Mouse (Mus musculus) lung, adult 2 months (tissue): ENCODE results near the gene Igdcc4. TPM values are rescaled to one million over a fixed set of nuclear protein-coding genes. Genes with fewer than 3 reads are reported as not detected.
"Not testable (repeated sequence)": the region's sequence is repeated elsewhere in the genome, so short reads cannot be mapped to it uniquely, and the experiment has no call there.

Source experiments
- DNase-seq: peaks from one replicate; pipeline ENCODE4 v3.0.0; 2022
- H3K4me1 ChIP-seq: fragments of 200-500 bp; 2 replicates; pipeline ENCODE4 v1.6.1; 2011; ENCODE audit warnings: low read length; ENCODE audit not compliant: control insufficient read depth, insufficient read depth
- H3K4me3 ChIP-seq: fragments of 200-500 bp; replicated peaks from 2 replicates; pipeline ENCODE3; 2011; ENCODE audit warnings: low read depth, mild to moderate bottlenecking, control low read depth, low read length; ENCODE audit errors: extremely low read depth
- CTCF ChIP-seq: fragments of 200-500 bp; IDR thresholded peaks from 2 replicates; pipeline ENCODE4 v1.5.1; 2011; ENCODE audit warnings: mild to moderate bottlenecking, low read length, control low read depth; ENCODE audit not compliant: insufficient read depth
- POLR2A ChIP-seq: fragments of 200-500 bp; IDR thresholded peaks from 2 replicates; pipeline ENCODE4 v1.6.1; 2011; ENCODE audit warnings: low read depth, mild to moderate bottlenecking, control low read depth, low read length, borderline replicate concordance; ENCODE audit errors: extremely low read depth
- WGBS: fragments of 180-500 bp; shearing (Covaris S2); methylation state at CpG from one replicate; pipeline ENCODE4 v1.1.7; 2018; 5-methylcytosine and 5-hydroxymethylcytosine counted together
- polyA plus RNA-seq: library from polyadenylated mRNA; depleted of rRNA; stranded (reverse); fragments of >200 nt; gene quantifications from 2 replicates; pipeline ENCODE4 v1.2.3, GENCODE M21; 2012; rRNA removed

The Igdcc4 gene
- polyA plus RNA-seq, result 1.9 and 3.7 TPM in 2 replicates

- DNase-seq, result no peak
- Histone ChIP-seq H3K4me3 (peak within 1 kb of the TSS; percentile 52), H3K4me1 (peaks cover 2% of the 10 kb centered on the region; the same call in 1 of the 2 replicates)
- TF ChIP-seq POLR2A (no peak), CTCF (no peak)
- WGBS, result 3% methylated on average over 76 of the region's 76 CpGs
These were observed at the start of gene Igdcc4 for GRCm38 (mm10) chr9:65100991-65101685. Gene Igdcc4 (plus strand): TSS chr9:65101486.

GRCm38 (mm10) chr9:65064251-65064650, 37.0 kb upstream of the Igdcc4 start:
- Histone ChIP-seq H3K4me1 (no peaks in the 10 kb centered on the region), H3K4me3 (no peak overlapping the region)
- no peak for DNase-seq
- WGBS, result 84% methylated on average over 7 of the region's 7 CpGs
- TF ChIP-seq CTCF, result no peak
- no peak for TF ChIP-seq POLR2A

GRCm38 (mm10) chr9:65070587-65070986, 30.7 kb upstream of the Igdcc4 start:
- no peak for DNase-seq
- TF ChIP-seq CTCF (no peak), POLR2A (no peak)
- no peak overlapping the region for H3K4me3 ChIP-seq
- no peaks in the 10 kb centered on the region for H3K4me1 ChIP-seq
- WGBS, result 97% methylated on average over 3 of the region's 3 CpGs

GRCm38 (mm10) chr9:65073555-65073954, 27.7 kb upstream of the Igdcc4 start:
- Histone ChIP-seq H3K4me3 (no peak overlapping the region), H3K4me1 (no peaks in the 10 kb centered on the region)
- TF ChIP-seq CTCF (no peak), POLR2A (no peak)
- DNase-seq, result no peak
- 70% methylated on average over 9 of the region's 9 CpGs for WGBS

- DNase-seq, result no peak
These were observed 27.0 kb upstream of the Igdcc4 start for GRCm38 (mm10) chr9:65074251-65074650.

GRCm38 (mm10) chr9:65074855-65075493, 26.3 kb upstream of the Igdcc4 start:
- WGBS, result 72% methylated on average over 6 of the region's 6 CpGs
- Histone ChIP-seq H3K4me3 (no peak overlapping the region), H3K4me1 (no peaks in the 10 kb centered on the region)
- no peak for DNase-seq
- TF ChIP-seq CTCF (no peak), POLR2A (no peak)

More at GRCm38 (mm10) chr9:65074251-65074650, 27.0 kb upstream of the Igdcc4 start:
- H3K4me1 ChIP-seq, result no peaks in the 10 kb centered on the region
- TF ChIP-seq POLR2A (no peak), CTCF (no peak)
- no peak overlapping the region for H3K4me3 ChIP-seq
- WGBS, result 77% methylated on average over 15 of the region's 15 CpGs

GRCm38 (mm10) chr9:65077536-65077935, 23.8 kb upstream of the Igdcc4 start:
- no peak for TF ChIP-seq CTCF
- no peak for TF ChIP-seq POLR2A
- Histone ChIP-seq H3K4me3 (no peak overlapping the region), H3K4me1 (no peaks in the 10 kb centered on the region)
- no peak for DNase-seq
- 93% methylated on average over 5 of the region's 5 CpGs for WGBS

GRCm38 (mm10) chr9:65080141-65080540, 21.1 kb upstream of the Igdcc4 start:
- WGBS, result 87% methylated on average over 2 of the region's 2 CpGs
- not testable (repeated sequence) for H3K4me1 ChIP-seq, H3K4me3 ChIP-seq, DNase-seq

GRCm38 (mm10) chr9:65083075-65083765, 18.1 kb upstream of the Igdcc4 start:
- DNase-seq, result no peak
- 84% methylated on average over 18 of the region's 18 CpGs for WGBS
- no peak for TF ChIP-seq POLR2A
- TF ChIP-seq CTCF, result no peak

GRCm38 (mm10) chr9:65084198-65084807, 17.0 kb upstream of the Igdcc4 start:
- no peak for TF ChIP-seq CTCF
- no peak for TF ChIP-seq POLR2A
- Histone ChIP-seq H3K4me1 (no peaks in the 10 kb centered on the region), H3K4me3 (no peak overlapping the region)
- WGBS, result 67% methylated on average over 7 of the region's 7 CpGs
- DNase-seq, result no peak

More at GRCm38 (mm10) chr9:65083075-65083765, 18.1 kb upstream of the Igdcc4 start:
- no peak overlapping the region for H3K4me3 ChIP-seq
- no peaks in the 10 kb centered on the region for H3K4me1 ChIP-seq
